Mouse (Mus musculus) heart, embryonic 14.5 days (tissue): ENCODE measurements around the gene Lrrc66. TPM values are rescaled to one million over a fixed set of nuclear protein-coding genes. Genes with fewer than 3 reads are reported as not detected.

Experiments
- ATAC-seq: fragments of 200-750 bp; cut with Nextera tagmentation; 2 replicates; pipeline ENCODE4 v1.8.0; 2017; ENCODE audit warnings: low read depth, moderate TSS enrichment; ENCODE audit not compliant: insufficient number of reproducible peaks, insufficient read depth, low FRiP score
- H3K27ac ChIP-seq, 2 experiments: fragments of 200-500 bp in 1 of 2; fragments of 300-500 bp in 1 of 2; sonication (generic) in 1 of 2; replicated peaks in 1 of 2; 2 replicates each; pipeline ENCODE4 v1.5.1; 2012 to 2014; ENCODE audit warnings: low read depth in 2 of 2, low read length in 2 of 2, control low read depth in 1 of 2, mild to moderate bottlenecking in 1 of 2, mixed read lengths in 1 of 2; ENCODE audit not compliant: control insufficient read depth in 1 of 2, insufficient read depth in 1 of 2
- H3K27me3 ChIP-seq: fragments of 300-500 bp; sonication (generic); 2 replicates; pipeline ENCODE4 v1.6.1; 2014; ENCODE audit warnings: mild to moderate bottlenecking, low read length, control low read depth; ENCODE audit not compliant: control insufficient read depth, insufficient read depth
- H3K36me3 ChIP-seq: fragments of 300-500 bp; sonication (generic); 2 replicates; pipeline ENCODE4 v1.6.1; 2014; ENCODE audit warnings: mild to moderate bottlenecking, control low read depth, low read length, mixed read lengths; ENCODE audit not compliant: control insufficient read depth, insufficient read depth
- H3K4me1 ChIP-seq, 2 experiments: fragments of 200-500 bp in 1 of 2; fragments of 300-500 bp in 1 of 2; sonication (generic) in 1 of 2; 2 replicates each; pipeline ENCODE4 v1.6.1; 2012 to 2014; ENCODE audit warnings: low read length in 2 of 2, control low read depth in 1 of 2, mixed read lengths in 1 of 2; ENCODE audit not compliant: control insufficient read depth in 2 of 2, insufficient read depth in 2 of 2
- H3K4me2 ChIP-seq: fragments of 300-500 bp; sonication (generic); 2 replicates; pipeline ENCODE4 v1.6.1; 2014; ENCODE audit warnings: mild to moderate bottlenecking, low read length
- H3K4me3 ChIP-seq, 2 experiments: fragments of 200-500 bp in 1 of 2; fragments of 300-500 bp in 1 of 2; sonication (generic) in 1 of 2; 2 replicates each; pipeline ENCODE4 v1.5.1; 2012 to 2014; ENCODE audit warnings: low read length in 2 of 2, mild to moderate bottlenecking in 2 of 2, control low read depth in 1 of 2, low read depth in 1 of 2, moderate library complexity in 1 of 2; ENCODE audit not compliant: control insufficient read depth in 1 of 2, insufficient read depth in 1 of 2
- H3K9ac ChIP-seq: fragments of 300-500 bp; sonication (generic); 2 replicates; pipeline ENCODE4 v1.6.1; 2014; ENCODE audit warnings: mild to moderate bottlenecking, low read length
- H3K9me3 ChIP-seq: fragments of 300-500 bp; sonication (generic); 2 replicates; pipeline ENCODE4 v1.6.1; 2016; ENCODE audit warnings: low read length, control low read depth; ENCODE audit not compliant: control insufficient read depth
- WGBS: fragments of 180-500 bp; shearing (Covaris S2); extraction: QIAGEN DNeasy Blood & Tissue Kit; methylation state at CpG from one replicate; pipeline ENCODE4 v1.1.7; 2014; 5-methylcytosine and 5-hydroxymethylcytosine counted together
- polyA plus RNA-seq: library from polyadenylated mRNA; unstranded; fragments of >200 nt; fragmentation: Nextera tagmentation; extraction: Ambion mirVana; gene quantifications from 2 replicates; pipeline ENCODE4 v1.2.1, GENCODE M21; 2014

The Lrrc66 gene
- polyA plus RNA-seq, 1 experiment from 2014 or later = 0.23 TPM

DNA sequence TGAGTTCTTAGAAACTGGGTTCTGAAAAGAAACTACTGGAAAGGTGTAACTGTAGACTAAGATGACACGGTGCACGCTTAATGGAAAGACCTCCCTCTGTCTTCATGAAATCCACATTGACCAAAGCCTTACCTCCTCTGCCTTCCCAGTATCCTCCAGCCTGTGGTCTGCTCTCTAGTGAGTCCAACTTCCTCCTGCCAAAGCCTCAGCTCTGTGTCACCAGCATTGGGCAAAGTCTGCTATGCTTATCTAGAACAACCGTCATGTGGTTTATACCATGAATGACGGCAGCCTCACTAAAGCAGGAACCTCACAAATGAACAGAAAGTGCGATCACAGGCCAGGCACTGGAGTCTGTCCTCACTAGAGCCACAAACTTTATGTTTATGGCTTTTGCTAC, 2.2 kb downstream of the Lrrc66 start:
- Histone ChIP-seq H3K4me3 (no peak overlapping the region), H3K4me2 (0 out of 2 replicates have a peak overlapping the region, but pooled peaks have one; percentile 5), H3K27me3 (no peaks in the 10 kb centered on the region), H3K36me3 (peaks cover 22% of the 10 kb centered on the region), H3K9ac (no peak overlapping the region), H3K27ac (no peak overlapping the region), H3K9me3 (0 out of 2 replicates have a peak, but pooled peaks cover 3% of the 10 kb centered on the region), H3K4me1 (peaks cover 4 to 18% of the 10 kb centered on the region in 2 experiments; a peak in 2 of 4 replicates)
- 43% methylated on average over 5 of the region's 5 CpGs for WGBS
- no peak for ATAC-seq

DNA sequence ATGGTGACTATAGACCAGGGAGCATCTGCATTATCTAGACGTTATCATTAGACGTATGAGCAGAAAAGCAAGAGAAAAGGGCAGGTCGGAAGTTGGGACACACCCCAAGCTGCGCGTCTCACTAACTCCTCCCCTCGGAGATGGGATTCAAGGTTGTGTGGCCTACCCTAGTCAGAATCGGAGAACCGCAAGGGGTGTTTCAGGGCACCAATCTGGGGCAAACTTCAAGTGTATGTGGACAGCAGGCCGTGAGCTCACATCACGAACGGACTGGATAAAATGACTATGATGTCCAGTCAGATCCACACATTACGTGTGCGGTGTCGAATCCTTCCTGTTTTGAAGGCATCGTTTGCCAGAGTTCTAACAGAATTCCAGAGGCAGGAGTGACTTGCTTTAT, 4.3 kb downstream of the Lrrc66 start:
- no peak overlapping the region for H3K4me2 ChIP-seq
- no peaks in the 10 kb centered on the region for H3K27me3 ChIP-seq
- no peak overlapping the region for H3K4me3 ChIP-seq
- 0 out of 2 replicates have a peak, but pooled peaks cover 6% of the 10 kb centered on the region for H3K36me3 ChIP-seq
- H3K4me1 ChIP-seq = peaks cover 4 to 18% of the 10 kb centered on the region in 2 experiments; a peak in 2 of 4 replicates
- H3K27ac ChIP-seq = no peak overlapping the region
- H3K9me3 ChIP-seq = no peaks in the 10 kb centered on the region
- WGBS = 79% methylated on average over 15 of the region's 15 CpGs
- no peak overlapping the region for H3K9ac ChIP-seq
- ATAC-seq = no peak

DNA sequence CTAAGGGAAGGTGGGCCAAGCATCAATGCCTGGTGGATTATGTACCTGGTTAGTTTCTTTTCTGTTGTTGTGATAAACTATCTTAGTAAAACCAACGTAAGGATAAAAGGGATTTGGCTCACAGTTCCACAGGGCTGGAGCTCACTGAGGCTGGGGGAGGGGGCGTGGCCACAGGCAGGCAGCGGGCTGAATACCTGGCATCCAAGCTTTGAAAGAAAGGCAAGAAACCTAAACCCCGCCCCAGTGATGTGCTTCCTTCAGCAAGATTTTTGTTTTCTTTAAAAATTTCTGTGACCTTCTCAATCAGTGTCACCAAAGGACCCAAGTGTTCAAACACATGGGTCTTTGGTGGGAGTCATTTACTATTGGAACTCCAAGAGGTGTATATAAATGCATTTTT, 4.8 kb downstream of the Lrrc66 start:
- 61% methylated on average over 4 of the region's 4 CpGs for WGBS
- Histone ChIP-seq H3K4me1 (peaks cover 4 to 18% of the 10 kb centered on the region in 2 experiments; a peak in 2 of 4 replicates), H3K27me3 (no peaks in the 10 kb centered on the region), H3K36me3 (0 out of 2 replicates have a peak, but pooled peaks cover 2% of the 10 kb centered on the region), H3K9ac (no peak overlapping the region), H3K27ac (no peak overlapping the region), H3K4me3 (no peak overlapping the region), H3K9me3 (no peaks in the 10 kb centered on the region), H3K4me2 (no peak overlapping the region)
- no peak for ATAC-seq

DNA sequence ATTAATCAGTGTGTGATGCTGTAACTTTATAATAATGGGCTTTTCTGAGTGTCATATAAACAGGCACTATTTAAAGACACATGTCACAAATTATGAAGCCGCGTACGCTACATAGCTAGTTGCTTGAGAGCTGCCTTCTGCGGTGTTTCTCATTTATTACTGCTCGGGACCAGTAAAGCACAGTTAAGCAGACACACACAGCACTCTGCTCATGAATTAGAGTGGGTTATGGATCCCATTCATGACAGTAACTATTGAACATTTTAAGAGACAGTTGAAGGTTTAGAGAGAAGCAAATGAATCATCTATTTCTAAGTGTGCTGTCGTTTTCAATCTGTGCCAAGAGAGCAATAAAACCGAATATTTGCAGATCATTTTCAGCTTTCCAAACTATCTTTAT, 5.5 kb downstream of the Lrrc66 start:
- no peak for ATAC-seq
- Histone ChIP-seq H3K9ac (no peak overlapping the region), H3K36me3 (no peaks in the 10 kb centered on the region), H3K27me3 (no peaks in the 10 kb centered on the region), H3K9me3 (no peaks in the 10 kb centered on the region), H3K4me3 (no peak overlapping the region), H3K27ac (no peak overlapping the region), H3K4me1 (peaks cover 4 to 18% of the 10 kb centered on the region in 2 experiments; a peak in 2 of 4 replicates), H3K4me2 (no peak overlapping the region)
- 89% methylated on average over 7 of the region's 7 CpGs for WGBS

DNA sequence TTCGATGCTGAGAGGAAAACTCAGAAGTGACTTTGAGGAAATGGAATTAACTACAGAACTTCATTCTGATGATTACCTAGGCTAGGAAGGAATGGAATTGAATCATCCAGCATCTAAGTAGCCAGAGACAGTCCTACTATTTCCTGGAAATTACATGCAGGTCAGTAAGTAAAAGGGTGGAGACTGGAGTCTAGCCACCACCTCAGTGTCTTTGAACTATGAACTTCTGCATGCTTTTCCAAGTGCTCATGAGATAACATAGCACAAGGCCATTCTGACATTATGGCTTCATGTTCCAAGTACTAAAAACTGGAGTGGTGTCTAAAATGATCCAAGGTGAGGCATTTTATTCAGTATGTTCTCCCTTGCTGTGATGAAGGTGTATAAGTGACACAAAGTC, 6.8 kb downstream of the Lrrc66 start:
- H3K4me3 ChIP-seq = no peak overlapping the region
- 62% methylated on average over 1 of the region's 1 CpGs for WGBS
- ATAC-seq = no peak

DNA sequence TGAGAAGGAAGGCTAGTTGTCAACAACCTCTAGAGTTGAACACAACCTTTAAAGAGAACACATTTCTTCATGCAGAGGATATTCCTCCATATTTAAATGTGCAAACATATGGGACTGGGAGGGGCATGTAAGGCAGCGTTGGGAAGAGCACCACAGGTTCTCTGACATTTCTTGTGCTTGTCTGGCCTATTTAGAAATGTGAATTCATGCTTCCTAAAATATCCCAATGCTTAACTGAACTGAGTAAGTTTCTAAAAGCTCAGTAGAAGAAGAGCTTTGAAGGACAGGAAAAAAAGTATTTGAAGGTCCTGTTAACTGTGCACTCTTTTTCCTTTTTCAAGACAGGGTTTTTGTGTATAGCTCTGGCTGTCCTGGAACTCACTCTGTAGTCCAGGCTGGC, 13.4 kb downstream of the Lrrc66 start:
- no peak overlapping the region for H3K4me3 ChIP-seq
- no peaks in the 10 kb centered on the region for H3K4me1 ChIP-seq
- 72% methylated on average over 1 of the region's 1 CpGs for WGBS
- no peaks in the 10 kb centered on the region for H3K27me3 ChIP-seq
- no peaks in the 10 kb centered on the region for H3K36me3 ChIP-seq
- no peaks in the 10 kb centered on the region for H3K9me3 ChIP-seq
- ATAC-seq = no peak
- H3K9ac ChIP-seq = no peak overlapping the region
- H3K27ac ChIP-seq = no peak overlapping the region
- no peak overlapping the region for H3K4me2 ChIP-seq

More for the DNA sequence above, 6.8 kb downstream of the Lrrc66 start:
- no peak overlapping the region for H3K4me2 ChIP-seq
- H3K27ac ChIP-seq = no peak overlapping the region
- H3K9me3 ChIP-seq = no peaks in the 10 kb centered on the region
- no peaks in the 10 kb centered on the region for H3K27me3 ChIP-seq
- no peaks in the 10 kb centered on the region for H3K36me3 ChIP-seq
- no peak overlapping the region for H3K9ac ChIP-seq
- H3K4me1 ChIP-seq = peaks cover 2 to 9% of the 10 kb centered on the region in 2 experiments; a peak in 2 of 4 replicates

DNA sequence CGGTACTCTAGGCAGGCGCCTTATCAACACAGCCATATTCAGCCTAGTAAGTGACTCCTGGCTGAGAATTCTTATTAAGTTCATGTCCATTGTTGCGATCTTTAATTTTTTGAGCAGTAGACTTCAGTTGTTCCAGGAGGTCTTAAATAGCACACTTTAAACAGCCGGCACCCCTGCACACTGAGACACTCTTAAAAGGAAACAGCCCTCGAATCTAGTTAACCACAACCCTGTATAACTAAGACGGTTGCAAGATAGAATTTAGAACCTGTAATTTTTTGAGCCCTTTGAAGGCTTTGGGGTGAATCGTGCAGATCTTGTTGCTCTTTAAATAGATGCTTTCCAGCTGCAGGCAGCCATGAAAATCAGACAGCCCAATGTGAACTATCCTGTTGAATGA, 17.1 kb downstream of the Lrrc66 start:
- no peak overlapping the region for H3K9ac ChIP-seq
- 70% methylated on average over 7 of the region's 7 CpGs for WGBS
- no peak overlapping the region for H3K4me2 ChIP-seq
- H3K4me3 ChIP-seq = no peak overlapping the region
- no peak overlapping the region for H3K27ac ChIP-seq
- no peaks in the 10 kb centered on the region for H3K36me3 ChIP-seq
- no peaks in the 10 kb centered on the region; the same call in 1 of the 2 replicates for H3K9me3 ChIP-seq
- no peaks in the 10 kb centered on the region for H3K4me1 ChIP-seq
- no peak for ATAC-seq
- H3K27me3 ChIP-seq = no peaks in the 10 kb centered on the region

DNA sequence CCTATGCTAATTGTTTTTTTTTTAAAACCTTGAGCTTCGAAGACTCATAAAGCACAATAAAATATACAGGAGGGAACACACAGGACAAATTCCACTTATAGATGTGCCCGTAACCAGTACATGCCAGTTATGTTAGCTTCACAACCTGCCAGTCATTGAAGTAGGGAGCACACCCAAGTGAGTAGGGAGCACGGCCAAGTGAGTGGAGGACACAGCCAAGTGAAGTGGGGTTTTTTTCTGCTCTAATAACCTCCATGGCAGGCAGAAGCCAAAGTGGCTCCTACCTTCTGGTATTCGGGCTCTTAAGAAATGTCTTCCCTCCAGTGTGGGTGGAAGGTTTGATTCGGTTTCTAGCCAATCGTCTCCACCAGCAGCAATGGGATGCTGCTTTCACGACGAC, 19.0 kb downstream of the Lrrc66 start:
- no peak overlapping the region for H3K4me3 ChIP-seq
- no peaks in the 10 kb centered on the region for H3K4me1 ChIP-seq
- no peaks in the 10 kb centered on the region for H3K36me3 ChIP-seq
- H3K9ac ChIP-seq = no peak overlapping the region
- 85% methylated on average over 8 of the region's 8 CpGs for WGBS
- no peaks in the 10 kb centered on the region for H3K27me3 ChIP-seq
- H3K9me3 ChIP-seq = peaks cover 3% of the 10 kb centered on the region
- H3K4me2 ChIP-seq = no peak overlapping the region
- H3K27ac ChIP-seq = no peak overlapping the region
- no peak for ATAC-seq
